Mouse (Mus musculus): ENCODE results near the gene Fgr. TPM values are rescaled to one million over a fixed set of nuclear protein-coding genes. Genes with fewer than 3 reads are reported as not detected.

Gene Fgr
- polyA plus RNA-seq, 1 experiment from 2014 or later, result 0.23 TPM

DNA sequence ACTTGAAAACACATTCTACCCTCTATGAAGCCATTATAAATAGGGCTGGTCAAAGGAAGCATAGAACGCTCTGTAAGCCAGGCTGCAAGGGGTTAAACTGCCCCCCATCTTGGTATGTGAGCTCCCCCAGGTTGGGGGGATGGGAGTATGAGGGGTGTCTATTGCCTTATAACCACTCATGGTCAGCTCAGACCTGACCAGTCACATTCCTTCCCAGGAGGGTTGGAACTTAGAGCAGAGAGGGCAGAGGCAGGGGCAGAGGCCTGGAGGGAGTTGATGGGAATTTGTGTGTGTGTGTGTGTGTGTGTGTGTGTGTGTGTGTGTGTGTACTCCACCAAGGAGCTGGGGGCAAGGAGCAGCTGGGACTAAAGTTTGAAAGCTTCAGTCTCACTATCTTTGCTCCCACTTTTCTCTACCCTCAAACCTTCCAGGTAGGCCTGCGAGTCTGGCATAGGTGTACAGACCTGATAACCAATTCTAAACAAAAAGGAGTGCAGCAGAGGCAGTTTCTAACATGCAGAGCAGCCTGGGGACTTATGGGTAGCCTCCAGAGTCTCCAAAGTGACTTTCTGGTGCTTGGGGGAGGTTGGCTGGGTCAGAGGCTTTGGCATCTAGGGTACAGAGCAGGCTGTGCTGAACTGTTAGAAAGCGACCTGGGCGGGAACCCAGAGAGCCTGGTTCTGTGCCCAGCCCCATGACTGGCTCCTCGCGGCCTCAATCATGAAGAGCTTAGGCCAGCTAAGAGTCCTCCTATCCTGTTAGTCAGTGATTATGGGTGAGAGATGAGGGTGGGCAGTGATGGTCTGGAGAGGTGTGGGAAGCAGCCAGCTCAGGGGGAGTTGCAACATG is 70.1 kb downstream of the Fgr start:
- WGBS, result 43% methylated on average over 6 of the region's 6 CpGs
- Histone ChIP-seq H3K36me3 (no peaks in the 10 kb centered on the region), H3K27ac (replicated peaks) (peak overlapping the region; percentile 78), H3K9me3 (replicated peaks) (no peaks in the 10 kb centered on the region), H3K4me2 (peak overlapping the region; percentile 52; the same call in 1 of the 2 replicates), H3K27me3 (replicated peaks) (no peaks in the 10 kb centered on the region), H3K4me3 (replicated peaks) (no peak overlapping the region), H3K9ac (replicated peaks) (no peak overlapping the region), H3K4me1 (peaks cover 98% of the 10 kb centered on the region)
- no peak for ATAC-seq (ENCODE audit: low FRiP score)

- Histone ChIP-seq H3K9me3 (replicated peaks) (no peaks in the 10 kb centered on the region), H3K4me2 (0 out of 2 replicates have a peak overlapping the region, but pooled peaks have one; percentile 5)
Observed at GRCm38 (mm10) chr4:133044647-133045094, 70.8 kb downstream of the Fgr start.

DNA sequence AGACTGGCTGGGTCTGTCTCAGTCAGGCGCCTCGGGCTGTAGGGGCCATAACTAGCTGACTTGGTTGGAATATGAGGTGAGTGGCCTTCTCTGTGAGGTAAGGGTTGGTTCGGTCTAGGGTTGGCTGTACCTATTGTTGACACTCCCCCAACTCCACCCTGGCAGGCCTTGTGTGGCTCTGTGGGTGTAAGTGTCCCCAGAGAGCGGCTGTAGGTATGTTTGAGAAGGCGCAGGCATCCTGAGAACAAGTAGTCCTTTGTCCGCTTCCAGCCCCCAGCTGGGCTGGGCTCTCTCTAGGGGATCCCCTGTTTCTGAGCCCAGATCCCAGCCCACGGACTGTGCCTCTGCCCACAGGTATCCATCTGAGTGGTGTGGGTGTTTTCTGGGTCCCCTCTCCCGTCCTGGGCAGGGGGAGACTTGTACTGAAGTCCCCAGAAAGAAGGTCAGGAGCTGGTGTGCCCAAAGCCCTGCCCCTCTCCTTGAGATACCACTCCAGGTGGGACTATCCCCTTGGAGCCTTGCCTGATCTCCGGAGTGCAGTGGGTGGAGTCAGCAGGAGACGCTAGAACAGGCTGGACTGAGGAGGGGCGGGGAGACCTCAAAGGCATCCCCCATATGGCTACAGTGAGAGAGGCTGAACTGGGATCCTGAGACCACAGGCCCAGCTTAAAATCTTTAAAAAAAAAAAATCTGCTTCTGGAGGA is 72.0 kb downstream of the Fgr start:
- peak overlapping the region; percentile 84 for H3K27ac ChIP-seq (replicated peaks)
- H3K4me1 ChIP-seq, result peaks cover 100% of the 10 kb centered on the region
- no peak for ATAC-seq (ENCODE audit: low FRiP score)
- no peak overlapping the region; the same call in 1 of the 2 replicates for H3K9ac ChIP-seq (replicated peaks)
- H3K9me3 ChIP-seq (replicated peaks), result no peaks in the 10 kb centered on the region
- H3K4me3 ChIP-seq (replicated peaks), result no peak overlapping the region
- no peaks in the 10 kb centered on the region for H3K27me3 ChIP-seq (replicated peaks)
- WGBS, result 38% methylated on average over 11 of the region's 11 CpGs
- no peak overlapping the region for H3K4me2 ChIP-seq
- no peaks in the 10 kb centered on the region for H3K36me3 ChIP-seq

More at GRCm38 (mm10) chr4:133044647-133045094, 70.8 kb downstream of the Fgr start:
- 39% methylated on average over 6 of the region's 6 CpGs for WGBS
- H3K4me1 ChIP-seq, result peaks cover 99% of the 10 kb centered on the region
- peak overlapping the region; percentile 78; the same call in 1 of the 2 replicates for H3K27ac ChIP-seq (replicated peaks)
- H3K9ac ChIP-seq (replicated peaks), result no peak overlapping the region
- no peaks in the 10 kb centered on the region for H3K27me3 ChIP-seq (replicated peaks)
- no peaks in the 10 kb centered on the region for H3K36me3 ChIP-seq
- H3K4me3 ChIP-seq (replicated peaks), result no peak overlapping the region
- ATAC-seq (ENCODE audit: low FRiP score), result no peak

- Histone ChIP-seq H3K9ac (replicated peaks) (0 out of 2 replicates have a peak overlapping the region, but pooled peaks have one; percentile 20), H3K9me3 (replicated peaks) (no peaks in the 10 kb centered on the region), H3K4me2 (peak overlapping the region; percentile 27; the same call in 1 of the 2 replicates), H3K27me3 (replicated peaks) (no peaks in the 10 kb centered on the region), H3K36me3 (no peaks in the 10 kb centered on the region), H3K4me3 (replicated peaks) (no peak overlapping the region), H3K4me1 (peaks cover 100% of the 10 kb centered on the region), H3K27ac (replicated peaks) (peak overlapping the region; percentile 84)
- WGBS, result 26% methylated on average over 12 of the region's 12 CpGs
- no peak for ATAC-seq (ENCODE audit: low FRiP score)
Observed at GRCm38 (mm10) chr4:133046691-133047352, 72.9 kb downstream of the Fgr start.

DNA sequence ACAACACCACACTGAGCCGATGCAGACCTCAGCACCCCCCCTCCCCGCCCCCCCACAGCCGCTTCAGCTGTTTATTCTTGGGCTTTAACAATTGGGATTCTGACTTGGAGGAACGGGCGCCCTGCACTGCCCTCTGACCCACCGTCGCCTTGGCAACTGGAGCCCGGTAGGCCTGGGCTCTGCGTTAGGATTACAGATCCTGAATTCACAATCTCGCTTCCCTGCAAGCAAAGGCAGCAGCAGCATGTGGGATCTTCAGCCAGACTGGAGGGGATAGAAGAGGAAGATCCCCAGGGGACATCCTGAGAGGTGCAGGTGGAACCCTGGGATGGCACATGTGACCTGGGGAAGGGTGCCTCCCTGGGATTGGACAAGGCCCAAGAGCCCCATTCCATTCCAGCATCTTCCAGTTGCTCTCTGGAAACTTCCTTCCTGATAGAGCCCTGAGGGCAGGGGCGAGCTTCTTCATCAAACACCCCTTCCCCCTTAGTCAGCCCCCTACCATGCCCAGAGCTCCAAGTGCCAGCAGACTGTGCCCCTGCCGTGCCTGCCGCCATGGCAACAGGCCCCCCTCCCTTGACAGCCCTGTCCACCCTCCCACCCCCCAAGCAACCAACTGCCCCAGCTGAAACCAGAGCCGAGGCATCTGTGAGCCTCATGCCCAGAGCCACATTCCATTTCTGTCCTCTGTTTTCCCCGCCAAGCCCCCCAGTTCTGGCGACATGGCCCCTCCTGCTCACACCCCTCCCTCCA is 73.6 kb downstream of the Fgr start:
- no peaks in the 10 kb centered on the region for H3K9me3 ChIP-seq (replicated peaks)
- H3K27me3 ChIP-seq (replicated peaks), result no peaks in the 10 kb centered on the region
- H3K9ac ChIP-seq (replicated peaks), result no peak overlapping the region
- WGBS, result 6% methylated on average over 15 of the region's 16 CpGs
- H3K27ac ChIP-seq (replicated peaks), result peak overlapping the region; percentile 84
- H3K4me2 ChIP-seq, result peak overlapping the region; percentile 27; the same call in 1 of the 2 replicates
- H3K36me3 ChIP-seq, result no peaks in the 10 kb centered on the region
- H3K4me1 ChIP-seq, result peaks cover 100% of the 10 kb centered on the region
- no peak; the same call in 1 of the 2 replicates for ATAC-seq (ENCODE audit: low FRiP score)
- H3K4me3 ChIP-seq (replicated peaks), result no peak overlapping the region

DNA sequence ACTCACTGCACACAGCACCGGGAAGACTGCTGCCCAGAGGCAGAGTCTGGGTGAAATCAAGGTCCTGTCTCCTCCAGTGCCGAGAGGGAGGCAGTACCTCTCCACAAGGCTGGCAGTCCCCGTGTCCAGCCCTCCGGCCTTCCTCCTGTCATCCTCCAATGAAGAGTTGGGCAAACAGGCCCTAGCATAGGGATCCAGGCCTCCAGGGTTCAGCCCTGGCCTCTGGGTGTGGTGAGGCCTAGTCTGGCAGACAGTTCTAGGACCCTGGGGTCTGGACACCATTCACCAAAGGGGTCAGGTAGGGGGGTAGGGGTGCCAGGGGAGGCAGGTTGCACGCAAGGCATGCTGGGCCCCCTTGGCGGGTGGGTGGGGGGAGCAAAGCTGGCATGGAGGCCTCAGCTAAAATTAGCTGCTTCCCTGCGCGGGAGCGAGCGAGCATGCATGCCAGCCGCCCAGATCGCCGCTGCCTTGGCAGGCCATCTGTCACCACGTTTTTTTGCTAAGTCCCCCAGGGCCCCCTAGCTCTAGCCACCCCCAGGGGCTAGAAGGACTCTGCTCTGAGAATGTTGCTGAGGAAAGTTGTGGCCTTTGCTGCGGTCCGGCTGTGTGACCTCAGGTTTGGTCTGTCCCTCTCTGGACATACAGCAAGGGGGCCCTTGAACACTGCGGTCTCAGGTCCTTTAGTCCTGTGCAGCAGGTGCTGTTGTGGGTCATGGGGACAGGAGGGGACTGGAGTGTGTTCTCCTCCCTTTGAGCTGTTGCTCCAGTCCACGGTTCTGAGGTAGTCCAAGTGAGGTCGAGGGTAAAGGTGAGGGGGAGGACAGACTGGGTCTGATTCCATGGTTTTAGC is 75.4 kb downstream of the Fgr start:
- Histone ChIP-seq H3K9ac (replicated peaks) (peak overlapping the region; percentile 34; the same call in 1 of the 2 replicates), H3K36me3 (no peaks in the 10 kb centered on the region), H3K4me1 (peaks cover 95% of the 10 kb centered on the region), H3K27ac (replicated peaks) (peak overlapping the region; percentile 84), H3K27me3 (replicated peaks) (no peaks in the 10 kb centered on the region), H3K4me2 (no peak overlapping the region), H3K4me3 (replicated peaks) (no peak overlapping the region), H3K9me3 (replicated peaks) (no peaks in the 10 kb centered on the region)
- ATAC-seq (ENCODE audit: low FRiP score), result no peak
- WGBS, result 38% methylated on average over 19 of the region's 19 CpGs

DNA sequence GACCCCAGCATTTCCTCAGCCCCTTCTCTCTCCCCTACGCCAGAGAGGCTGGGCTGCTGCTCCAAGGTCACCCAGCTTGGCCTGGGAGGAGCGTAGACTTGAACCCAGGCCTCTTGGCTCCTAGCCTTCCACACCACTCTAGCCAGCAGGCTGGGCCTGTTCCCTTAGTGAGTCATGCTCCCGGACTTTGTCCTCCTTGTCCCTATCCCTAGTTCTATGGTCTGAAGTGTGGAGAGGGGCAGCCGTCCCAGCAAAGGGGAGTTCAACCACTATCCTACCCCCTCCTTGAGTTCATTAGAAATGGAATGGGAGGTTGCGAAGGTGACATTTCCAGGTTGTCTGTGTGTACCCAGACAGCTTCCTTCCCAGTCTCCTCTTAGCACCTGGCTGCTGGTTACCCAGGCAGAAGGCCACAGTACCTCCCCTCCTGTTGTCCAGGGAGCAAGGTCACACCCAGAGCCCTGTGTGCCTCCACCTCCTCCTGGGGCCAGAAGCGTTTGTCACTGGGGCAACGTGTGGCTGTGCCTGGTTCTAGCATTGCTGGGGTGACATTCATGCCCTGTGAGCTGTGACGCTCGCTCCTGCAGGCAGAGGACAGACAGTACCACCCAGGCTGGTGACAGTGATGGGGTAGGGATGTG is 76.4 kb downstream of the Fgr start:
- H3K4me2 ChIP-seq, result no peak overlapping the region
- peaks cover 86% of the 10 kb centered on the region for H3K4me1 ChIP-seq
- no peak overlapping the region for H3K9ac ChIP-seq (replicated peaks)
- ATAC-seq (ENCODE audit: low FRiP score), result no peak
- H3K27ac ChIP-seq (replicated peaks), result peak overlapping the region; percentile 45; the same call in 1 of the 2 replicates
- H3K36me3 ChIP-seq, result no peaks in the 10 kb centered on the region
- H3K27me3 ChIP-seq (replicated peaks), result no peaks in the 10 kb centered on the region
- 80% methylated on average over 9 of the region's 9 CpGs for WGBS
- no peak overlapping the region for H3K4me3 ChIP-seq (replicated peaks)
- H3K9me3 ChIP-seq (replicated peaks), result no peaks in the 10 kb centered on the region

DNA sequence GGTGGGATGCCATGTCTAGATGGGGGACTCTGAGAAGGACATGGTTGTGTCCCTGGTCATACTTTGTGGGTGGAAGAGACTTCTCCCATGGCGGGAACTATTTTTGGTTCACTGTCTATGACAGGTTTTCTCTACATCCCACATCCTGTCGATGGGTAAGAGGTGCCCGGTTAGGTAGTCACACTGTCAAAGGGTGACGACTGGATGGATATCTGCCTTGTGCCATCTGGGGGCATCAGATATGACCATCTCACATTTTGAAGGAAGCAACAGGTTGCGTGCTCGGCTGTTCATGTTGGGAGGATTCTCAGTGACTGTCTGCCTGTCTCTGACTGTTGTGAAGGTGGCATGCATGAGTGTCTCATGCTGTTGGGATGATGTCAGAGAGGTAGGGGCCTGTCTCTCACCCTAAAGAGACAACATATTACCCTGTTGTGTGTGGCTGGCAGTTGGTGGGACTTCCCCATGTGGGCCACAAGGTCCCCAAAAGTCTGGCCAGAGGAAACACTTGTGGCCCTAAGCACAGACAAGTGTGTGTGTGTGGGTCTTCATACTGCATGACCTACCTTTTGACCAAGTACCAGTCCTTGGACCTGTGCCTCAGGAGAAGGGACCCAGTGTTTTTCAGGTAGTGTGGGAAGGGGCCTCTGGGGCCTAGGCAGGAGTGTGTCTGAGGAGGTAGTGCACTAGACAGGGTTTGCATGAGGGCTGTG is 77.1 kb downstream of the Fgr start:
- no peak for ATAC-seq (ENCODE audit: low FRiP score)
- H3K4me3 ChIP-seq (replicated peaks), result no peak overlapping the region
- H3K4me2 ChIP-seq, result no peak overlapping the region
- no peaks in the 10 kb centered on the region for H3K9me3 ChIP-seq (replicated peaks)
- 89% methylated on average over 6 of the region's 6 CpGs for WGBS
- H3K27me3 ChIP-seq (replicated peaks), result no peaks in the 10 kb centered on the region
- H3K4me1 ChIP-seq, result peaks cover 86% of the 10 kb centered on the region
- no peaks in the 10 kb centered on the region for H3K36me3 ChIP-seq
- H3K27ac ChIP-seq (replicated peaks), result peak overlapping the region; percentile 74; the same call in 1 of the 2 replicates
- H3K9ac ChIP-seq (replicated peaks), result no peak overlapping the region

- 66% methylated on average over 14 of the region's 14 CpGs for WGBS
- no peak for ATAC-seq (ENCODE audit: low FRiP score)
- Histone ChIP-seq H3K9me3 (replicated peaks) (no peaks in the 10 kb centered on the region), H3K4me1 (peaks cover 86% of the 10 kb centered on the region), H3K4me2 (no peak overlapping the region), H3K9ac (replicated peaks) (no peak overlapping the region; the same call in 1 of the 2 replicates), H3K4me3 (replicated peaks) (no peak overlapping the region), H3K36me3 (no peaks in the 10 kb centered on the region), H3K27ac (replicated peaks) (peak overlapping the region; percentile 74), H3K27me3 (replicated peaks) (no peaks in the 10 kb centered on the region)
Observed at GRCm38 (mm10) chr4:133051550-133051865, 77.6 kb downstream of the Fgr start.
